Mouse (Mus musculus): ENCODE data around the gene Chn2.

The Chn2 gene

GRCm38 (mm10) chr6:54305777-54306176, 266.4 kb downstream of the Chn2 start:
- DNase-seq = no peak

GRCm38 (mm10) chr6:54313071-54313470, 273.7 kb downstream of the Chn2 start:
- DNase-seq = no peak

GRCm38 (mm10) chr6:54318618-54319017, 279.3 kb downstream of the Chn2 start:
- DNase-seq = no peak

- no peak for DNase-seq
These were observed 279.8 kb downstream of the Chn2 start for GRCm38 (mm10) chr6:54319198-54319597.

- DNase-seq = no peak
These were observed 280.9 kb downstream of the Chn2 start for GRCm38 (mm10) chr6:54320236-54320635.

GRCm38 (mm10) chr6:54325246-54325885, 286.0 kb downstream of the Chn2 start, which contains the start of gene Prr15:
TSS of gene Prr15 (plus strand) at chr6:54325835.
- DNase-seq = no peak

- no peak for DNase-seq
These were observed 287.6 kb downstream of the Chn2 start for GRCm38 (mm10) chr6:54326671-54327625.

- DNase-seq = peak in 1 of 2 experiments; percentile 3
These were observed 288.3 kb downstream of the Chn2 start for GRCm38 (mm10) chr6:54327626-54328003.

GRCm38 (mm10) chr6:54328783-54329182, 289.4 kb downstream of the Chn2 start:
- DNase-seq = no peak

- DNase-seq = no peak
These were observed 290.2 kb downstream of the Chn2 start for GRCm38 (mm10) chr6:54329598-54329997.

- DNase-seq = no peak
These were observed 290.8 kb downstream of the Chn2 start for GRCm38 (mm10) chr6:54330166-54330565.

- DNase-seq = no peak
These were observed 292.4 kb downstream of the Chn2 start for GRCm38 (mm10) chr6:54331765-54332164.

GRCm38 (mm10) chr6:54332203-54332602, 292.8 kb downstream of the Chn2 start:
- DNase-seq = no peak

GRCm38 (mm10) chr6:54333116-54333651, 293.8 kb downstream of the Chn2 start:
- DNase-seq = no peak

- DNase-seq = no peak
These were observed 294.5 kb downstream of the Chn2 start for GRCm38 (mm10) chr6:54333652-54334396.

- no peak for DNase-seq
These were observed 298.0 kb downstream of the Chn2 start for GRCm38 (mm10) chr6:54337321-54337720.

- DNase-seq = no peak
These were observed 301.8 kb downstream of the Chn2 start for GRCm38 (mm10) chr6:54341133-54341532.

GRCm38 (mm10) chr6:54342223-54342622, 302.9 kb downstream of the Chn2 start:
- DNase-seq = no peak
